In genomic region chr7:81213347-81214152, GRCm38 (mm10) we compare ENCODE assay signal across 8 mouse cellular contexts. TPM values are rescaled to one million over a fixed set of nuclear protein-coding genes. Genes with fewer than 3 reads are reported as not detected.
DNase-seq lines count a peak whose midpoint lies in the region; ATAC-seq and TF ChIP-seq lines count a peak whose summit lies in the region.

Gene Pde8a (plus strand): TSS chr7:81213596.

- H3K4me2 ChIP-seq in kidney, embryonic 15.5 days, result peak within 1 kb of the TSS; percentile 85

- no peak for TF ChIP-seq EP300 in heart, adult 2 months (IDR thresholded peaks at IDR 0.05; ENCODE audit: insufficient read depth, low read depth, low read length)

- intact Hi-C loops in heart, adult 2 months (cut with DNase I), result loop anchor here (5.0 kb wide), 2 partner anchors 79 to 221 kb away; partner anchors contain the start of gene Zfp592

- H3K79me2 ChIP-seq in heart, adult 2 months (replicated peaks; ENCODE audit: control insufficient read depth, insufficient read depth, low read length), result no peaks in the 10 kb centered on the region

- H3K27ac ChIP-seq in heart, adult 2 months, result peak within 1 kb of the TSS; percentile 98
- peak within 1 kb of the TSS; percentile 86 for H3K27ac ChIP-seq in kidney, embryonic 15.5 days
- H3K27ac ChIP-seq in testis, adult 2 months (ENCODE audit: control insufficient read depth, insufficient read depth, low read depth, low read length), result peak within 1 kb of the TSS; percentile 98

- 0 out of 2 replicates have a peak, but pooled peaks cover 1% of the 10 kb centered on the region for H3K36me3 ChIP-seq in heart, adult 2 months (ENCODE audit: control insufficient read depth, insufficient read depth, low read length)
- H3K36me3 ChIP-seq in kidney, embryonic 15.5 days, result no peaks in the 10 kb centered on the region
- no peaks in the 10 kb centered on the region; the same call in 1 of the 2 replicates for H3K36me3 ChIP-seq in testis, adult 2 months (ENCODE audit: control insufficient read depth, insufficient read depth, low read length)

- peak within 1 kb of the TSS; percentile 96 for H3K9ac ChIP-seq in heart, adult 2 months (ENCODE audit: low read depth, low read length)
- H3K9ac ChIP-seq in kidney, embryonic 15.5 days, result peak within 1 kb of the TSS; percentile 60

- peak; percentile 1 to 15 for DNase-seq in left cerebral cortex, adult 18-20 months (ENCODE audit: low spot score in 2 of 2)
- DNase-seq in left cerebral cortex, adult 9 months (ENCODE audit: low spot score in 2 of 2), result no peak
- DNase-seq in adrenal gland, postnatal 10 days, result peak; percentile 59
- DNase-seq in heart, adult 2 months, result peak; percentile 55 to 72
- no peak for DNase-seq in adipocyte (ENCODE audit: low spot score)

- H3K4me3 ChIP-seq in heart, adult 2 months, result peak within 1 kb of the TSS; percentile 74
- H3K4me3 ChIP-seq in kidney, embryonic 15.5 days (replicated peaks), result peak within 1 kb of the TSS; percentile 61
- peak within 1 kb of the TSS; percentile 98 for H3K4me3 ChIP-seq in testis, adult 2 months (ENCODE audit: control insufficient read depth, low read depth, low read length)

- TF ChIP-seq POLR2A in heart, adult 2 months (IDR thresholded peaks at IDR 0.05; ENCODE audit: insufficient read depth, low read depth, low read length), result 0 out of 2 replicates have a peak, but pooled peaks have one; percentile 31
- TF ChIP-seq POLR2A in testis, adult 2 months (IDR thresholded peaks at IDR 0.05; ENCODE audit: control insufficient read depth, low read depth, low read length), result peak; percentile 10; the same call in 1 of the 2 replicates

- TF ChIP-seq CTCF in heart, adult 2 months (IDR thresholded peaks at IDR 0.05), result no peak
- TF ChIP-seq CTCF in testis, adult 2 months (IDR thresholded peaks at IDR 0.05; ENCODE audit: control insufficient read depth, insufficient read depth, insufficient replicate concordance, low read depth, low read length), result no peak

- peaks cover 9% of the 10 kb centered on the region for H3K4me1 ChIP-seq in heart, adult 2 months (ENCODE audit: control insufficient read depth, insufficient read depth, low read length)
- peaks cover 45% of the 10 kb centered on the region for H3K4me1 ChIP-seq in kidney, embryonic 15.5 days
- H3K4me1 ChIP-seq in testis, adult 2 months (ENCODE audit: control insufficient read depth, insufficient read depth, low read length), result peaks cover 17% of the 10 kb centered on the region

- no peaks in the 10 kb centered on the region for H3K9me3 ChIP-seq in kidney, embryonic 15.5 days (replicated peaks)

- WGBS in heart, adult 2 months, result 2% methylated on average over 120 of the region's 128 CpGs
- under 1% methylated on average over 125 of the region's 128 CpGs for WGBS in kidney, embryonic 15.5 days

- peak; percentile 20; the same call in 1 of the 2 replicates for ATAC-seq in kidney, embryonic 15.5 days (replicated peaks; ENCODE audit: low FRiP score)
- ATAC-seq in megakaryocyte, adult 5-6 weeks (ENCODE audit: poor library complexity, severe bottlenecking), result peak; percentile 13; the same call in 1 of the 2 replicates

- H3K27me3 ChIP-seq in heart, adult 2 months (ENCODE audit: control insufficient read depth, insufficient read depth, low read length), result no peaks in the 10 kb centered on the region
- H3K27me3 ChIP-seq in kidney, embryonic 15.5 days, result peaks cover 62% of the 10 kb centered on the region
- no peaks in the 10 kb centered on the region for H3K27me3 ChIP-seq in testis, adult 2 months (ENCODE audit: control insufficient read depth, insufficient read depth, low read length)

RNA-seq across cellular contexts. Expression of gene Pde8a, which starts in this region (rescaled TPM):
- total RNA-seq in left cerebral cortex, adult 18-20 months (2021), result 1 to 10 TPM; 7.5 to 7.9 TPM
- total RNA-seq in adrenal gland, postnatal 10 days (2021), result 10 to 100 TPM; 29.9 to 31.0 TPM
- 10 to 100 TPM; 12.2 to 13.0 TPM for total RNA-seq in heart, adult 2 months (2021)
- 7.8 and 13.6 TPM in 2 replicates for polyA plus RNA-seq in heart, adult 2 months (2012; rRNA removed)
- 5.7 and 6.2 TPM in 2 replicates for polyA plus RNA-seq in kidney, embryonic 15.5 days (2015; fragmentation: Nextera tagmentation; extraction: Ambion mirVana)
- total RNA-seq in megakaryocyte, adult 5-6 weeks (2015), result 14.4 and 15.9 TPM in 2 replicates
- total RNA-seq in megakaryocyte, adult 5-6 weeks (2017), result 6.4 and 8.4 TPM in 2 replicates
- 95.2 and 101 TPM in 2 replicates for polyA plus RNA-seq in testis, adult 2 months (2012; rRNA removed)

Comparison
In these comparisons a context has a peak if more than half of its experiments do, and no peak if none do; other contexts are left out.
1. DNase-seq: peak in left cerebral cortex, adult 18-20 months (2 of 2), adrenal gland, postnatal 10 days (single experiment) and heart, adult 2 months (2 of 2); none in left cerebral cortex, adult 9 months (0 of 2) and adipocyte (single experiment).
2. Peak in every context shown above with its lines, with median percentiles within 50 percentile points of each other: H3K27ac ChIP-seq and H3K4me3 ChIP-seq.